Mouse (Mus musculus) limb, embryonic 13.5 days (tissue): ENCODE measurements around the gene Trim56. TPM values are rescaled to one million over a fixed set of nuclear protein-coding genes. Genes with fewer than 3 reads are reported as not detected.
A peak's percentile ranks its signal among the peaks of the same experiment; 100 is the strongest.
"Not testable (repeated sequence)": the region's sequence is repeated elsewhere in the genome, so short reads cannot be mapped to it uniquely, and the experiment has no call there.

Experiments
- ATAC-seq: fragments of 200-750 bp; cut with Nextera tagmentation; 2 replicates; pipeline ENCODE4 v1.8.0; 2017; ENCODE audit warnings: low read depth, moderate number of reproducible peaks, moderate TSS enrichment; ENCODE audit not compliant: low FRiP score
- H3K27ac ChIP-seq: fragments of 300-500 bp; sonication (generic); 2 replicates; pipeline ENCODE4 v1.5.1; 2015; ENCODE audit warnings: inconsistent platforms, mild to moderate bottlenecking, moderate library complexity
- H3K27me3 ChIP-seq: fragments of 300-500 bp; sonication (generic); 2 replicates; pipeline ENCODE4 v1.6.1; 2015; ENCODE audit warnings: mild to moderate bottlenecking, inconsistent platforms
- H3K36me3 ChIP-seq: fragments of 300-500 bp; sonication (generic); 2 replicates; pipeline ENCODE4 v1.6.1; 2015; ENCODE audit warnings: inconsistent platforms, mild to moderate bottlenecking, moderate library complexity
- H3K4me1 ChIP-seq: fragments of 300-500 bp; sonication (generic); 2 replicates; pipeline ENCODE4 v1.6.1; 2015; ENCODE audit warnings: inconsistent platforms
- H3K4me2 ChIP-seq: fragments of 300-500 bp; sonication (generic); replicated peaks from 2 replicates; pipeline ENCODE4 v1.6.1; 2015; ENCODE audit warnings: inconsistent platforms, mild to moderate bottlenecking, moderate library complexity
- H3K4me3 ChIP-seq: fragments of 300-500 bp; sonication (generic); 2 replicates; pipeline ENCODE4 v1.5.1; 2015; ENCODE audit warnings: moderate library complexity, mild to moderate bottlenecking, inconsistent platforms
- H3K9ac ChIP-seq: fragments of 300-500 bp; sonication (generic); 2 replicates; pipeline ENCODE4 v1.6.1; 2015; ENCODE audit warnings: mild to moderate bottlenecking, inconsistent platforms
- H3K9me3 ChIP-seq: fragments of 300-500 bp; sonication (generic); 2 replicates; pipeline ENCODE4 v1.6.1; 2016; ENCODE audit warnings: inconsistent platforms
- WGBS: fragments of 180-500 bp; shearing (Covaris S2); methylation state at CpG from one replicate; pipeline ENCODE4 v1.1.7; 2015; 5-methylcytosine and 5-hydroxymethylcytosine counted together
- polyA plus RNA-seq: library from polyadenylated mRNA; unstranded; fragments of >200 nt; fragmentation: Nextera tagmentation; extraction: Ambion mirVana; gene quantifications from 2 replicates; pipeline ENCODE4 v1.2.1, GENCODE M21; 2015

Gene Trim56
- polyA plus RNA-seq, 1 experiment from 2014 or later = 6.9 TPM

DNA sequence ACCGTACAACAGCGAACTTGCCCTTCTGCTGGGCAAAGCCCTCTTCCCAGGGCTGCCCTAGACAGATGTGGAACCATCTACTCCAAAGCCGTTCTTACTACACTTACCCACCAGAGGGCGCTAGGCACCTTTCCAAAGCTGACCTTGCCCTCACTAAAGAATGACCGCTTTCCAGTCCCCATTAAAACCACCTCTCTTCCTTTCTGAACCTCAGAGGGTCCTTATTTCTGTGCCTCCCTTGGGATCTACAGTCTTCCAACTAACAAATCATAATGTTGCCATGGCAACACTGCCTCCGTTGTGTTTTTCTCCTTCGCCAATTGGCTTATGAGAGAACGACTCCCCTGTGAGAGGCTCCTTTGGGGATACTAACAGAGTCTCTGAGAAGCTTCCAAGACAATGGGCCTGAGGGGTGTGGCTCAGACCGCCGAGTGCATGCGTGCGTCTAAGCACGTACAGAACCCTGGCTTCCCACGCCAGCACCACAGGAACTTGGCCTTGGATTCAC, 6.7 kb upstream of the Trim56 start:
- Histone ChIP-seq H3K9ac (no peak overlapping the region; the same call in 1 of the 2 replicates), H3K27ac (no peak overlapping the region), H3K4me3 (no peak overlapping the region), H3K27me3 (no peaks in the 10 kb centered on the region), H3K4me2 (peak overlapping the region; percentile 21), H3K9me3 (no peaks in the 10 kb centered on the region), H3K4me1 (0 out of 2 replicates have a peak, but pooled peaks cover 4% of the 10 kb centered on the region), H3K36me3 (no peaks in the 10 kb centered on the region)
- ATAC-seq = peak; percentile 51; the same call in 1 of the 2 replicates
- 10% methylated on average over 14 of the region's 14 CpGs for WGBS

- H3K9ac ChIP-seq = no peak overlapping the region
- H3K27ac ChIP-seq = no peak overlapping the region
- no peaks in the 10 kb centered on the region for H3K27me3 ChIP-seq
- H3K36me3 ChIP-seq = no peaks in the 10 kb centered on the region
- H3K4me3 ChIP-seq = no peak overlapping the region
- ATAC-seq = no peak
- peaks cover 8% of the 10 kb centered on the region; the same call in 1 of the 2 replicates for H3K4me1 ChIP-seq
- 71% methylated on average over 4 of the region's 4 CpGs for WGBS
- no peaks in the 10 kb centered on the region for H3K9me3 ChIP-seq
- H3K4me2 ChIP-seq = no peak overlapping the region
Observed at GRCm38 (mm10) chr5:137121280-137121679, 5.3 kb upstream of the Trim56 start.

DNA sequence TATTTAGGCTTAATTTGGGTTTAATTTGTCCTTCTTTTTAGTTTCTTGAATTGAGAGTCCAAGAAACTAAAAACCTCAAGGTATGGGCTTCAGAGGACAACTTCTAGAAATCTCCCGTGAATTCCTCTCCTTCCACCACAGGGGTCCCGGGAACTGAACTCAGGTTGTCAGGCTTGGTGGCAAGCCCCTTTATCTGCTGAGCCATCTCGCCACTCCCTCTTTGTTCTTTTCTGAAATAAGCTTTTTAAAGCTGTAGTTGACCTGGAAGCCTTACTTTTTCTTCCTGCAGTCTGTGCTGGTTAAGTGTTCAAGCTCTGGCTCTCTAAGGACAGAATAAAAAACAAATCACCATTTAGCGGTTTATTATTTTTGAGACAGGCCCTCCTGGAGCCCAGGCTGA, 2.9 kb upstream of the Trim56 start:
- Histone ChIP-seq H3K27me3 (no peaks in the 10 kb centered on the region), H3K9ac (no peak overlapping the region), H3K9me3 (no peaks in the 10 kb centered on the region), H3K27ac (no peak overlapping the region), H3K4me2 (no peak overlapping the region), H3K4me1 (peaks cover 20% of the 10 kb centered on the region), H3K36me3 (peaks cover 11% of the 10 kb centered on the region), H3K4me3 (no peak overlapping the region)
- no peak for ATAC-seq
- WGBS = 76% methylated on average over 4 of the region's 4 CpGs

- Histone ChIP-seq H3K36me3 (peaks cover 20% of the 10 kb centered on the region), H3K4me1 (peaks cover 19% of the 10 kb centered on the region)
- H3K27ac ChIP-seq, H3K27me3 ChIP-seq, H3K9ac ChIP-seq, H3K4me3 ChIP-seq, H3K9me3 ChIP-seq, ATAC-seq, H3K4me2 ChIP-seq: not testable (repeated sequence)
- 86% methylated on average over 3 of the region's 3 CpGs for WGBS
Observed at GRCm38 (mm10) chr5:137117994-137118393, 2.0 kb upstream of the Trim56 start.

DNA sequence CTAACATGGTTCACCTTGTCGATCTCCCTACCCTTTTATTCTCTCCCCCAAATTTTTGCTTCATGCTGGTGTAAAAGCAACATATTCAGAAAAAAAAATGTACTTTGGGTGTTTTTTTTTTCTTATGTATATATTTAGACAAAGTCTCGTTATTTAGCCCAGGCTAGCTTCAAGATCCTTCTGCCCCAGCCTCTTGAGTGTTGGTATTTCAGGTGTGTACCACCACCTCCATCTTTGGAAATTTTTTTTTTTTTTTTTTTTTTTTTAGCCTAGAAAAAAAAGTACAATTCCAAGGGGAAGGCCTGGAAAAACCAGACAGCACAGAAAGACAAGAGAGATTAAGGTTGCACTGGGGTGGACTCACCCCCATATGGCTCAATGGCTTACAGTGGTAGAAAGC, 978 bp upstream of the Trim56 start:
- H3K9ac ChIP-seq = 0 out of 2 replicates have a peak overlapping the region, but pooled peaks have one; percentile 75
- H3K9me3 ChIP-seq = no peaks in the 10 kb centered on the region
- H3K27ac ChIP-seq = no peak overlapping the region
- H3K4me3 ChIP-seq = no peak overlapping the region
- no peak overlapping the region for H3K4me2 ChIP-seq
- 93% methylated on average over 2 of the region's 2 CpGs for WGBS
- peaks cover 26% of the 10 kb centered on the region for H3K36me3 ChIP-seq
- H3K27me3 ChIP-seq = no peaks in the 10 kb centered on the region
- H3K4me1 ChIP-seq = peaks cover 16% of the 10 kb centered on the region
- ATAC-seq = no peak

GRCm38 (mm10) chr5:137114891-137115561, 983 bp downstream of the Trim56 start:
- H3K9ac ChIP-seq = peak overlapping the region; percentile 75
- no peak for ATAC-seq
- H3K36me3 ChIP-seq = peaks cover 32% of the 10 kb centered on the region
- H3K4me1 ChIP-seq = peaks cover 16% of the 10 kb centered on the region
- no peaks in the 10 kb centered on the region for H3K27me3 ChIP-seq
- H3K4me2 ChIP-seq = peak overlapping the region; percentile 81
- H3K4me3 ChIP-seq = peak overlapping the region; percentile 63
- no peak overlapping the region for H3K27ac ChIP-seq
- WGBS = 79% methylated on average over 9 of the region's 9 CpGs
- peaks cover 12% of the 10 kb centered on the region; the same call in 1 of the 2 replicates for H3K9me3 ChIP-seq

DNA sequence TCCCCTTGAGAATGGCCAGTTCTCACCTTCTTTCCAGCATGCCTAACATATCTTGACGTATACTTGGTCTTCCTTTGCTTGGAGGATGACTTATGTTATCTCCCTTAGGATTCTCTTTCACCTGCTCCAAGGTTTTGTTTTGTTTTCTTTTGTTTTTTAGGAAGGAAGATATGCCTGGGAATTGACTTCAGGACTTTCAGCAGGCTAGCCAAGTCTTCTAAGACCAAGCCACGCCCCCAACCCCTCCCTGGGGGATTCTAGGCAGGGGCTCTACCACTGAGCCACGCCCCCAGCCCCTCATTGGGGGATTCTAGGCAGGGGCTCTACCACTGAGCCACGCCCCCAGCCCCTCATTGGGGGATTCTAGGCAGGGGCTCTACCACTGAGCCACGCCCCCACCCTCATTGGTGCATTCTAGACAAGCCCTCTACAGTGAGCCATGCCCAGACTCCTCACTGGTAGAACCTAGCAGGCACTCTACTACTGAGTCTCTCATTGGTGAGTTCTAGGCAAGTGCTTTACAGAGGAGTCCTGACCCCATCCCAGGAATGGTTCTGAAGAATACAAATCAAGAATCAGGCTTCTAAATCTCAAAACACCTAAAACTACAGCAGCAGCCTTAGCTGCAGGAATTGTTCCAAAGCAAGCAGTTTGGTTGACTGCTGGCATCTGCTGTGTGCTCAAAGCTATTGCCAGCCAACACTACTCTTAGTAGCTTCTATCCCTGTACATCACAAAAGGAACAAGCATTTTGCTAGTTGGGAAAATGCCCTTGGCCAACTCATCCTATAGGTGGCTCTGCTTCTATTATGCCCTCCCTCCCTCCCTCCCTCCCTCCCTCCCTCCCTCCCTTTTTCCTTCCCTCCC, 4.2 kb downstream of the Trim56 start:
- no peak overlapping the region for H3K4me2 ChIP-seq
- no peak overlapping the region for H3K4me3 ChIP-seq
- H3K4me1 ChIP-seq = peaks cover 16% of the 10 kb centered on the region
- no peak overlapping the region for H3K27ac ChIP-seq
- H3K27me3 ChIP-seq = no peaks in the 10 kb centered on the region
- H3K9ac ChIP-seq = no peak overlapping the region
- no peak for ATAC-seq
- WGBS = 79% methylated on average over 5 of the region's 5 CpGs
- peaks cover 32% of the 10 kb centered on the region for H3K36me3 ChIP-seq
- peaks cover 12% of the 10 kb centered on the region; the same call in 1 of the 2 replicates for H3K9me3 ChIP-seq

- H3K36me3 ChIP-seq = peaks cover 32% of the 10 kb centered on the region
- peaks cover 12% of the 10 kb centered on the region; the same call in 1 of the 2 replicates for H3K9me3 ChIP-seq
- no peak overlapping the region for H3K4me2 ChIP-seq
- no peak for ATAC-seq
- 88% methylated on average over 12 of the region's 12 CpGs for WGBS
- no peak overlapping the region for H3K9ac ChIP-seq
- H3K27me3 ChIP-seq = no peaks in the 10 kb centered on the region
- peaks cover 10% of the 10 kb centered on the region for H3K4me1 ChIP-seq
- H3K27ac ChIP-seq = no peak overlapping the region
- H3K4me3 ChIP-seq = no peak overlapping the region
Observed at GRCm38 (mm10) chr5:137110863-137111262, 5.1 kb downstream of the Trim56 start.

GRCm38 (mm10) chr5:137109941-137110593, 5.9 kb downstream of the Trim56 start:
- Histone ChIP-seq H3K27me3 (no peaks in the 10 kb centered on the region; the same call in 1 of the 2 replicates), H3K4me1 (peaks cover 2% of the 10 kb centered on the region), H3K4me3 (no peak overlapping the region), H3K4me2 (no peak overlapping the region), H3K9me3 (peaks cover 12% of the 10 kb centered on the region; the same call in 1 of the 2 replicates), H3K27ac (no peak overlapping the region), H3K9ac (no peak overlapping the region), H3K36me3 (peaks cover 32% of the 10 kb centered on the region)
- ATAC-seq = no peak
- 59% methylated on average over 25 of the region's 25 CpGs for WGBS

- Histone ChIP-seq H3K9ac (no peak overlapping the region), H3K27ac (no peak overlapping the region), H3K4me3 (no peak overlapping the region), H3K36me3 (peaks cover 13% of the 10 kb centered on the region), H3K4me2 (no peak overlapping the region), H3K9me3 (peaks cover 12% of the 10 kb centered on the region; the same call in 1 of the 2 replicates), H3K27me3 (no peaks in the 10 kb centered on the region; the same call in 1 of the 2 replicates), H3K4me1 (no peaks in the 10 kb centered on the region)
- ATAC-seq = no peak
- WGBS = 62% methylated on average over 6 of the region's 6 CpGs
Observed at GRCm38 (mm10) chr5:137108111-137108510, 7.9 kb downstream of the Trim56 start.

DNA sequence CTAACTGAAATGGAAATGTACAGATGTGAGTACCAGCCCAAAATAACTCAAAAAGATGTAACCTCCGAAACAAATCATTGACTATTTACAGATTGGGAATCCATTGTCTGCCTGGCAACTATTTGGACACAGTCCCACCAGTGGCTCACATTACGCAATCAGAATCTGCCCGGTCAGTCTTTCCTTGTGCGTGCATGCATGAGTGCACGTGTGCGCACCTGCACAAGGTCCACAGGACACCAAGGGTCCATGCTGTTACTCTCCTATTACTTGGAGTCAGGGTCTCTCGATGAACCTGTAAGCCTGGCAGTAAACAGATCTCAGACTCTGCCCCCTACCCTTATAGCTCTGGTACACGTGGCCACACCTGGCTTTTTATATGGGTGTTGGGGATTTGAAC, 8.3 kb downstream of the Trim56 start:
- no peak overlapping the region for H3K9ac ChIP-seq
- 80% methylated on average over 8 of the region's 8 CpGs for WGBS
- H3K4me1 ChIP-seq = no peaks in the 10 kb centered on the region
- peaks cover 9% of the 10 kb centered on the region for H3K36me3 ChIP-seq
- H3K4me2 ChIP-seq = no peak overlapping the region
- no peak overlapping the region for H3K27ac ChIP-seq
- ATAC-seq = no peak
- H3K27me3 ChIP-seq = no peaks in the 10 kb centered on the region; the same call in 1 of the 2 replicates
- peaks cover 12% of the 10 kb centered on the region; the same call in 1 of the 2 replicates for H3K9me3 ChIP-seq
- no peak overlapping the region for H3K4me3 ChIP-seq
